Mouse (Mus musculus) adrenal gland, adult 18-20 months (tissue): ENCODE results near the gene Mrgprb4. TPM values are rescaled to one million over a fixed set of nuclear protein-coding genes. Genes with fewer than 3 reads are reported as not detected.

Experiments
- DNase-seq, 2 experiments: peaks; one replicate each; pipeline ENCODE4 v3.0.0; 2021 to 2022; ENCODE audit warnings: low spot score in 2 of 2
- long read RNA-seq, 2 experiments: library from polyadenylated mRNA; stranded (forward); transcript quantifications; one replicate each; pipeline ENCODE4 v2.0.0; 2021
- total RNA-seq, 2 experiments: library from RNA; stranded (reverse); gene quantifications; 1 replicate in 1 of 2; 2 replicates in 1 of 2; pipeline ENCODE4 v1.2.3; 2021

Mrgprb4 gene
- total RNA-seq, result not detected
- long read RNA-seq, experiment 1, result 0 reads
- long read RNA-seq, experiment 2, result 0 reads

GRCm38 (mm10) chr7:48199188-48199587, at the start of gene Mrgprb4:
TSS of gene Mrgprb4 (minus strand) at chr7:48199288.
- DNase-seq, result no peak

GRCm38 (mm10) chr7:48226114-48226513, 27.0 kb upstream of the Mrgprb4 start:
- no peak for DNase-seq

GRCm38 (mm10) chr7:48225065-48225464, 26.0 kb upstream of the Mrgprb4 start:
- no peak for DNase-seq

- DNase-seq, result no peak
These were observed 30.2 kb downstream of the Mrgprb4 start, which contains the start of gene Mrgprb5 for GRCm38 (mm10) chr7:48168919-48169318. TSS of gene Mrgprb5 (minus strand) at chr7:48169019.

GRCm38 (mm10) chr7:48167471-48167870, 31.6 kb downstream of the Mrgprb4 start:
- DNase-seq, result no peak

Other genes starting within 250 kb of the Mrgprb4 start
- not detected for gene Mrgpra4, start 217.2 kb downstream of the Mrgprb4 start, total RNA-seq
- not detected for gene Mrgprx1, start 171.7 kb downstream of the Mrgprb4 start, total RNA-seq
- gene Mrgprb5, start 30.3 kb downstream of the Mrgprb4 start, total RNA-seq, result not detected
- not detected for gene Mrgprb8, start 189.2 kb upstream of the Mrgprb4 start, total RNA-seq